Mouse (Mus musculus) olfactory bulb, adult 2 months (tissue): ENCODE measurements at regions not wholly inside any gene's neighbourhood (a gene's known extent, or its start where the extent isn't known, plus 50 kb on each side); places are given as distances from the start of the nearest gene placed in this dataset.

Experiments
- CTCF ChIP-seq: fragments of 200-500 bp; IDR thresholded peaks from 2 replicates; pipeline ENCODE4 v1.5.1; 2012; ENCODE audit warnings: low read depth, mild to moderate bottlenecking, low read length, moderate library complexity; ENCODE audit not compliant: insufficient read depth
- POLR2A ChIP-seq: fragments of 200-500 bp; IDR thresholded peaks from 2 replicates; pipeline ENCODE4 v1.6.1; 2012; ENCODE audit warnings: mild to moderate bottlenecking, low read depth, low read length, moderate library complexity; ENCODE audit not compliant: insufficient read depth

- TF ChIP-seq POLR2A, result no peak
- no peak for TF ChIP-seq CTCF
Observed at GRCm38 (mm10) chr8:12486331-12487061, 86.3 kb upstream of the Spaca7 start.
